Mouse (Mus musculus): ENCODE results near the gene Jmjd8.
A peak's percentile ranks its signal among the peaks of the same experiment; 100 is the strongest.
"Not testable (repeated sequence)": the region's sequence is repeated elsewhere in the genome, so short reads cannot be mapped to it uniquely, and the experiment has no call there.

Gene Jmjd8

GRCm38 (mm10) chr17:25863681-25864080, 35.0 kb downstream of the Jmjd8 start:
- DNase-seq, result no peak

- DNase-seq, result no peak
Measured at GRCm38 (mm10) chr17:25864311-25864710, 35.6 kb downstream of the Jmjd8 start.

- no peak for DNase-seq
Measured at GRCm38 (mm10) chr17:25865288-25865687, 36.6 kb downstream of the Jmjd8 start.

GRCm38 (mm10) chr17:25866172-25866571, 37.5 kb downstream of the Jmjd8 start:
- DNase-seq, result no peak

- DNase-seq, result no peak
Measured at GRCm38 (mm10) chr17:25867509-25867835, 38.8 kb downstream of the Jmjd8 start.

- peak in 1 of 2 experiments; percentile 44 for DNase-seq
Measured at GRCm38 (mm10) chr17:25867836-25868600, 39.4 kb downstream of the Jmjd8 start.

GRCm38 (mm10) chr17:25868601-25869191, 40.0 kb downstream of the Jmjd8 start, which contains the start of gene Mcrip2:
TSS of gene Mcrip2 (minus strand) at chr17:25868764.
- DNase-seq, result peak; percentile 82 to 84

- DNase-seq, result no peak
Measured at GRCm38 (mm10) chr17:25869498-25869897, 40.8 kb downstream of the Jmjd8 start.

GRCm38 (mm10) chr17:25869954-25870353, 41.3 kb downstream of the Jmjd8 start:
- no peak for DNase-seq

GRCm38 (mm10) chr17:25871566-25871965, 42.9 kb downstream of the Jmjd8 start:
- not testable (repeated sequence) for DNase-seq

GRCm38 (mm10) chr17:25872676-25873075, 44.0 kb downstream of the Jmjd8 start:
- DNase-seq, result no peak

GRCm38 (mm10) chr17:25873405-25874147, 44.9 kb downstream of the Jmjd8 start:
- no peak for DNase-seq

- DNase-seq, result no peak
Measured at GRCm38 (mm10) chr17:25874148-25874720, 45.6 kb downstream of the Jmjd8 start.

- DNase-seq, result peak; percentile 90 to 94
Measured at GRCm38 (mm10) chr17:25874721-25875170, 46.1 kb downstream of the Jmjd8 start, which contains the start of gene Mettl26. TSS of gene Mettl26 (plus strand) at chr17:25875074.

GRCm38 (mm10) chr17:25875171-25876136, 46.8 kb downstream of the Jmjd8 start:
- peak; percentile 92 to 94 for DNase-seq

- peak in 1 of 2 experiments; percentile 15 for DNase-seq
Measured at GRCm38 (mm10) chr17:25876347-25876915, 47.8 kb downstream of the Jmjd8 start.

GRCm38 (mm10) chr17:25877025-25877424, 48.4 kb downstream of the Jmjd8 start:
- no peak for DNase-seq

GRCm38 (mm10) chr17:25877741-25878610, 49.3 kb downstream of the Jmjd8 start:
- peak; percentile 22 to 23 for DNase-seq

- DNase-seq, result peak in 1 of 2 experiments; percentile 28
Measured at GRCm38 (mm10) chr17:25878611-25879180, 50.0 kb downstream of the Jmjd8 start.

- DNase-seq, result peak in 1 of 2 experiments; percentile 42
Measured at GRCm38 (mm10) chr17:25879261-25879660, 50.6 kb downstream of the Jmjd8 start.
